In genomic region chr2:158670571-158670970, GRCm38 (mm10) we compare ENCODE assay signal across 11 mouse cellular contexts. TPM values are rescaled to one million over a fixed set of nuclear protein-coding genes. Genes with fewer than 3 reads are reported as not detected.
A peak's percentile ranks its signal among the peaks of the same experiment; 100 is the strongest.
DNase-seq lines count a peak whose midpoint lies in the region; ATAC-seq lines count a peak whose summit lies in the region.
"Had no signal": no experiment of that assay in that cellular context is flagged by ENCODE, and none has a peak within 500 bp of the region (broad histone marks: within the 10 kb centered on the region; RNA-seq: fewer than 3 reads in every experiment).

No protein-coding gene starts in this region.

- H3K4me3 ChIP-seq in lung, embryonic 16.5 days (ENCODE audit: low read length) = peak overlapping the region; percentile 9; the same call in 1 of the 2 replicates
- no peak overlapping the region for H3K4me3 ChIP-seq in liver, embryonic 12.5 days
- H3K4me3 ChIP-seq: embryonic facial prominence, embryonic 15.5 days; liver, embryonic 13.5 days had no signal

- no peaks in the 10 kb centered on the region for H3K9me3 ChIP-seq in lung, embryonic 16.5 days (ENCODE audit: control insufficient read depth, low read length)
- H3K9me3 ChIP-seq in liver, embryonic 12.5 days (replicated peaks) = no peaks in the 10 kb centered on the region
- H3K9me3 ChIP-seq: embryonic facial prominence, embryonic 15.5 days; liver, embryonic 13.5 days had no signal

- peaks cover 30% of the 10 kb centered on the region for H3K27me3 ChIP-seq in lung, embryonic 16.5 days (ENCODE audit: control insufficient read depth, insufficient read depth, low read depth, low read length)
- peaks cover 57% of the 10 kb centered on the region for H3K27me3 ChIP-seq in liver, embryonic 12.5 days (replicated peaks)

- peak overlapping the region; percentile 84 for H3K4me2 ChIP-seq in lung, embryonic 16.5 days (ENCODE audit: low read depth, low read length)
- no peak overlapping the region for H3K4me2 ChIP-seq in liver, embryonic 12.5 days
- H3K4me2 ChIP-seq: embryonic facial prominence, embryonic 15.5 days; liver, embryonic 13.5 days had no signal

- H3K4me1 ChIP-seq in lung, embryonic 16.5 days (replicated peaks; ENCODE audit: control insufficient read depth, insufficient read depth, low read length) = peaks cover 32% of the 10 kb centered on the region
- peaks cover 7% of the 10 kb centered on the region; the same call in 1 of the 2 replicates for H3K4me1 ChIP-seq in liver, embryonic 12.5 days

- H3K27ac ChIP-seq in lung, embryonic 16.5 days (ENCODE audit: low read length) = no peak overlapping the region
- H3K27ac ChIP-seq in liver, embryonic 12.5 days = no peak overlapping the region
- H3K27ac ChIP-seq: embryonic facial prominence, embryonic 15.5 days; liver, embryonic 13.5 days had no signal

- no peak for ATAC-seq in lung, embryonic 16.5 days (ENCODE audit: low read depth)
- no peak for ATAC-seq in liver, embryonic 12.5 days

- DNase-seq in embryo, embryonic 10 days (ENCODE audit: low spot score) = peak; percentile 78
- DNase-seq in embryo, embryonic 11 days = no peak
- DNase-seq in lung, postnatal 36 days = no peak
- peak; percentile 87 for DNase-seq in kidney, adult 11 months
- DNase-seq in kidney, postnatal 36 days = peak; percentile 82 to 90
- DNase-seq in natural killer cell, adult 2 months (ENCODE audit: low spot score in 2 of 2) = no peak
- DNase-seq: cerebellum, adult 8-10 months; liver, embryonic 13.5 days had no signal

- H3K36me3 ChIP-seq in lung, embryonic 16.5 days (ENCODE audit: control insufficient read depth, insufficient read depth, low read length) = no peaks in the 10 kb centered on the region
- H3K36me3 ChIP-seq in liver, embryonic 12.5 days = no peaks in the 10 kb centered on the region
- H3K36me3 ChIP-seq: embryonic facial prominence, embryonic 15.5 days; liver, embryonic 13.5 days had no signal

- WGBS in lung, embryonic 16.5 days = 55% methylated on average over 10 of the region's 10 CpGs
- 55% methylated on average over 10 of the region's 10 CpGs for WGBS in liver, embryonic 12.5 days (ENCODE audit: insufficient replicate concordance)

- no peak overlapping the region; the same call in 1 of the 2 replicates for H3K9ac ChIP-seq in lung, embryonic 16.5 days (ENCODE audit: low read length)
- no peak overlapping the region for H3K9ac ChIP-seq in liver, embryonic 12.5 days
- H3K9ac ChIP-seq: embryonic facial prominence, embryonic 15.5 days; liver, embryonic 13.5 days had no signal

RNA-seq across cellular contexts. Expression of gene Ppp1r16b, which starts 5.4 kb away (rescaled TPM):
- polyA plus RNA-seq in lung, embryonic 16.5 days (2015; fragmentation: Nextera tagmentation; extraction: Ambion mirVana) = 22.5 and 24.4 TPM in 2 replicates
- 1.9 and 2.0 TPM in 2 replicates for polyA plus RNA-seq in liver, embryonic 12.5 days (2016; fragmentation: Nextera tagmentation; extraction: Ambion mirVana)

RNA-seq across cellular contexts. Expression of gene Actr5, which starts 45.9 kb away (rescaled TPM):
- 4.9 and 7.2 TPM in 2 replicates for polyA plus RNA-seq in lung, embryonic 16.5 days (2015; fragmentation: Nextera tagmentation; extraction: Ambion mirVana)
- polyA plus RNA-seq in liver, embryonic 12.5 days (2016; fragmentation: Nextera tagmentation; extraction: Ambion mirVana) = 12.5 and 13.3 TPM in 2 replicates

Comparison
In these comparisons a context has a peak if more than half of its experiments do, and no peak if none do; other contexts are left out.
1. DNase-seq: peak in embryo, embryonic 10 days (single experiment), kidney, adult 11 months (single experiment) and kidney, postnatal 36 days (2 of 2); none in embryo, embryonic 11 days (single experiment), lung, postnatal 36 days (single experiment) and natural killer cell, adult 2 months (0 of 2).